Mouse (Mus musculus) MEL (cell line): Measurements from ENCODE around the gene Olfr410. TPM values are rescaled to one million over a fixed set of nuclear protein-coding genes. Genes with fewer than 3 reads are reported as not detected.

Experiments used
- DNase-seq: peaks from one replicate; pipeline ENCODE4 v3.0.0; 2011; ENCODE audit warnings: low read depth, low spot score
- H3K27ac ChIP-seq: 2 replicates; pipeline ENCODE4 v1.5.1; 2012; ENCODE audit warnings: low read depth, mild to moderate bottlenecking, control low read depth, low read length, moderate library complexity; ENCODE audit not compliant: control insufficient read depth
- H3K27me3 ChIP-seq, 2 experiments: fragments of 150-350 bp in 1 of 2; sonication (generic) in 1 of 2; 2 replicates each; pipeline ENCODE4 v1.6.1; 2012; ENCODE audit warnings: low read length in 2 of 2, mild to moderate bottlenecking in 2 of 2, improper control_type of control experiment in 1 of 2, moderate library complexity in 1 of 2; ENCODE audit not compliant: insufficient read depth in 2 of 2, control insufficient read depth in 1 of 2
- H3K36me3 ChIP-seq, 2 experiments: 2 replicates each; pipeline ENCODE4 v1.6.1; 2012 to 2014; ENCODE audit warnings: low read length in 2 of 2, improper control_type of control experiment in 1 of 2, inconsistent platforms in 1 of 2, mild to moderate bottlenecking in 1 of 2; ENCODE audit not compliant: insufficient read depth in 2 of 2, control insufficient read depth in 1 of 2
- H3K4me1 ChIP-seq, 2 experiments: fragments of 150-350 bp in 1 of 2; sonication (generic) in 1 of 2; 2 replicates each; pipeline ENCODE4 v1.6.1; 2012; ENCODE audit warnings: low read length in 2 of 2, improper control_type of control experiment in 1 of 2, mild to moderate bottlenecking in 1 of 2; ENCODE audit not compliant: insufficient read depth in 2 of 2, control insufficient read depth in 1 of 2
- H3K4me3 ChIP-seq, 2 experiments: fragments of 150-350 bp in 1 of 2; sonication (generic) in 1 of 2; 2 replicates each; pipeline ENCODE4 v1.5.1; 2012; ENCODE audit warnings: low read depth in 2 of 2, low read length in 2 of 2, mild to moderate bottlenecking in 2 of 2, moderate library complexity in 2 of 2, control low read depth in 1 of 2, improper control_type of control experiment in 1 of 2; ENCODE audit not compliant: control insufficient read depth in 1 of 2, insufficient read depth in 1 of 2
- H3K79me2 ChIP-seq: 2 replicates; pipeline ENCODE4 v1.6.1; 2012; ENCODE audit warnings: mild to moderate bottlenecking, low read length, moderate library complexity; ENCODE audit not compliant: control insufficient read depth, poor library complexity, insufficient read depth
- H3K9ac ChIP-seq: 2 replicates; pipeline ENCODE4 v1.6.1; 2012; ENCODE audit warnings: low read depth, mild to moderate bottlenecking, control low read depth, low read length, moderate library complexity; ENCODE audit not compliant: control insufficient read depth, poor library complexity, severe bottlenecking
- H3K9me3 ChIP-seq: fragments of 150-350 bp; sonication (generic); replicated peaks from 2 replicates; pipeline ENCODE4 v1.6.1; 2012; ENCODE audit warnings: mild to moderate bottlenecking, low read length, improper control_type of control experiment, moderate library complexity; ENCODE audit not compliant: insufficient read depth
- BHLHE40 ChIP-seq: IDR thresholded peaks from 2 replicates; pipeline ENCODE4 v1.6.1; 2012; ENCODE audit warnings: low read depth, mild to moderate bottlenecking, inconsistent platforms, low read length, improper control_type of control experiment, borderline replicate concordance
- CHD1 ChIP-seq: IDR thresholded peaks from 2 replicates; pipeline ENCODE4 v1.6.1; 2012; ENCODE audit warnings: low read depth, mild to moderate bottlenecking, inconsistent platforms, low read length, improper control_type of control experiment
- CTCF ChIP-seq, 3 experiments: IDR thresholded peaks in 2 of 3; conservative IDR thresholded peaks in 1 of 3; 2 replicates each; pipeline ENCODE4 v1.5.1; 2011 to 2012; ENCODE audit warnings: low read length in 3 of 3, low read depth in 2 of 3, mild to moderate bottlenecking in 2 of 3, improper control_type of control experiment in 1 of 3, inconsistent platforms in 1 of 3, mixed read lengths in 1 of 3, moderate library complexity in 1 of 3; ENCODE audit not compliant: control insufficient read depth in 1 of 3, insufficient read depth in 1 of 3, poor library complexity in 1 of 3, severe bottlenecking in 1 of 3
- ELF1 ChIP-seq: IDR thresholded peaks from 2 replicates; pipeline ENCODE4 v1.6.1; 2014; ENCODE audit warnings: low read depth, mild to moderate bottlenecking, inconsistent platforms, low read length, improper control_type of control experiment, moderate library complexity
- EP300 ChIP-seq, 2 experiments: IDR thresholded peaks; 2 replicates each; pipeline ENCODE4 v1.6.1; 2011; ENCODE audit warnings: improper control_type of control experiment in 2 of 2, low read length in 2 of 2, low read depth in 1 of 2, mild to moderate bottlenecking in 1 of 2
- GABPA ChIP-seq: IDR thresholded peaks from 2 replicates; pipeline ENCODE4 v1.6.1; 2012; ENCODE audit warnings: low read depth, mild to moderate bottlenecking, inconsistent platforms, low read length, improper control_type of control experiment, moderate library complexity
- GATA1 ChIP-seq: IDR thresholded peaks from 2 replicates; pipeline ENCODE4 v1.6.1; 2011; ENCODE audit warnings: low read depth, low read length, improper control_type of control experiment
- HCFC1 ChIP-seq: IDR thresholded peaks from 2 replicates; pipeline ENCODE4 v1.6.1; 2012; ENCODE audit warnings: low read depth, mild to moderate bottlenecking, inconsistent platforms, low read length, improper control_type of control experiment, moderate library complexity
- MAX ChIP-seq: IDR thresholded peaks from 2 replicates; pipeline ENCODE4 v1.6.1; 2011; ENCODE audit warnings: low read length, improper control_type of control experiment
- MAZ ChIP-seq: IDR thresholded peaks from 2 replicates; pipeline ENCODE4 v1.6.1; 2012; ENCODE audit warnings: low read depth, mild to moderate bottlenecking, inconsistent platforms, low read length, improper control_type of control experiment
- MEF2A ChIP-seq: IDR thresholded peaks from 2 replicates; pipeline ENCODE4 v1.6.1; 2014; ENCODE audit warnings: low read depth, mild to moderate bottlenecking, inconsistent platforms, low read length, improper control_type of control experiment; ENCODE audit not compliant: poor library complexity, insufficient replicate concordance, severe bottlenecking; ENCODE audit errors: extremely low read depth
- MXI1 ChIP-seq: IDR thresholded peaks from 2 replicates; pipeline ENCODE4 v1.6.1; 2011; ENCODE audit warnings: mild to moderate bottlenecking, low read depth, low read length, improper control_type of control experiment
- MYB ChIP-seq: IDR thresholded peaks from 2 replicates; pipeline ENCODE4 v1.6.1; 2011; ENCODE audit warnings: mild to moderate bottlenecking, low read depth, low read length, improper control_type of control experiment
- MYC ChIP-seq: IDR thresholded peaks from 2 replicates; pipeline ENCODE4 v1.6.1; 2011; ENCODE audit warnings: low read depth, mild to moderate bottlenecking, low read length, improper control_type of control experiment, moderate library complexity
- NELFE ChIP-seq: IDR thresholded peaks from 2 replicates; pipeline ENCODE4 v1.6.1; 2011; ENCODE audit warnings: low read depth, low read length, improper control_type of control experiment
- NRF1 ChIP-seq: IDR thresholded peaks from 2 replicates; pipeline ENCODE4 v1.6.1; 2014; ENCODE audit warnings: low read depth, mild to moderate bottlenecking, inconsistent platforms, low read length, improper control_type of control experiment, moderate library complexity; ENCODE audit not compliant: poor library complexity, insufficient read depth, severe bottlenecking
- POLR2A ChIP-seq, 2 experiments: IDR thresholded peaks; 2 replicates each; pipeline ENCODE4 v1.6.1; 2011 to 2012; ENCODE audit warnings: low read length in 2 of 2, mild to moderate bottlenecking in 2 of 2, control low read depth in 1 of 2, improper control_type of control experiment in 1 of 2, low read depth in 1 of 2, moderate library complexity in 1 of 2; ENCODE audit not compliant: control insufficient read depth in 1 of 2, insufficient read depth in 1 of 2, poor library complexity in 1 of 2
- POLR2AphosphoS2 ChIP-seq: IDR thresholded peaks from 2 replicates; pipeline ENCODE4 v1.6.1; 2011; ENCODE audit warnings: low read length, improper control_type of control experiment
- POLR2AphosphoS5 ChIP-seq: IDR thresholded peaks from 2 replicates; pipeline ENCODE4 v1.6.1; 2012; ENCODE audit warnings: low read depth, borderline replicate concordance, mild to moderate bottlenecking, inconsistent platforms, low read length, moderate library complexity, mixed read lengths
- RAD21 ChIP-seq: IDR thresholded peaks from 2 replicates; pipeline ENCODE4 v1.6.1; 2011; ENCODE audit warnings: mild to moderate bottlenecking, low read depth, low read length, improper control_type of control experiment
- SIN3A ChIP-seq: IDR thresholded peaks from 2 replicates; pipeline ENCODE4 v1.6.1; 2012; ENCODE audit warnings: low read length, improper control_type of control experiment, inconsistent platforms
- SMC3 ChIP-seq: IDR thresholded peaks from 2 replicates; pipeline ENCODE4 v1.6.1; 2011; ENCODE audit warnings: low read depth, low read length, improper control_type of control experiment
- TAL1 ChIP-seq: IDR thresholded peaks from 2 replicates; pipeline ENCODE4 v1.6.1; 2012; ENCODE audit warnings: mild to moderate bottlenecking, inconsistent platforms, low read length, moderate library complexity, mixed read lengths
- TBP ChIP-seq: IDR thresholded peaks from 2 replicates; pipeline ENCODE4 v1.8.0; 2011; ENCODE audit warnings: low read depth, low read length, improper control_type of control experiment
- UBTF ChIP-seq: IDR thresholded peaks from 2 replicates; pipeline ENCODE4 v1.6.1; 2012; ENCODE audit warnings: low read depth, mild to moderate bottlenecking, inconsistent platforms, low read length, improper control_type of control experiment, moderate library complexity, borderline replicate concordance; ENCODE audit not compliant: insufficient read depth
- USF1 ChIP-seq: IDR thresholded peaks from 2 replicates; pipeline ENCODE4 v1.6.1; 2014; ENCODE audit warnings: low read depth, mild to moderate bottlenecking, inconsistent platforms, low read length, improper control_type of control experiment, moderate library complexity
- USF2 ChIP-seq, 2 experiments: IDR thresholded peaks; 2 replicates each; pipeline ENCODE4 v1.6.1; 2011 to 2012; ENCODE audit warnings: improper control_type of control experiment in 2 of 2, low read length in 2 of 2, borderline replicate concordance in 1 of 2, inconsistent platforms in 1 of 2, low read depth in 1 of 2, mild to moderate bottlenecking in 1 of 2; ENCODE audit not compliant: insufficient read depth in 1 of 2
- ZC3H11A ChIP-seq: IDR thresholded peaks from 2 replicates; pipeline ENCODE4 v1.6.1; 2012; ENCODE audit warnings: low read depth, mild to moderate bottlenecking, inconsistent platforms, low read length, improper control_type of control experiment
- ZMIZ1 ChIP-seq: IDR thresholded peaks from 2 replicates; pipeline ENCODE4 v1.6.1; 2012; ENCODE audit warnings: low read depth, mild to moderate bottlenecking, inconsistent platforms, low read length, improper control_type of control experiment, moderate library complexity
- ZNF384 ChIP-seq: IDR thresholded peaks from 2 replicates; pipeline ENCODE4 v1.6.1; 2012; ENCODE audit warnings: low read depth, mild to moderate bottlenecking, inconsistent platforms, low read length, improper control_type of control experiment
- polyA plus RNA-seq, 2 experiments: library from polyadenylated mRNA; stranded (reverse) in 1 of 2; unstranded in 1 of 2; fragments of >175 nt in 1 of 2; fragments of >200 nt in 1 of 2; gene quantifications; 2 replicates each; pipeline versions ENCODE4 v1.2.1 to v1.2.4; 2012; ENCODE audit warnings: low replicate concordance in 2 of 2, low read depth in 1 of 2; ENCODE audit not compliant: insufficient read length in 2 of 2, insufficient read depth in 1 of 2, missing spikeins in 1 of 2
- total RNA-seq: library from RNA; depleted of rRNA; stranded (reverse); fragments of 300-350 nt; gene quantifications from 2 replicates; pipeline ENCODE4 v1.2.3, GENCODE M21; 2012

The Olfr410 gene
- total and polyA plus RNA-seq, 3 experiments: not detected

DNA sequence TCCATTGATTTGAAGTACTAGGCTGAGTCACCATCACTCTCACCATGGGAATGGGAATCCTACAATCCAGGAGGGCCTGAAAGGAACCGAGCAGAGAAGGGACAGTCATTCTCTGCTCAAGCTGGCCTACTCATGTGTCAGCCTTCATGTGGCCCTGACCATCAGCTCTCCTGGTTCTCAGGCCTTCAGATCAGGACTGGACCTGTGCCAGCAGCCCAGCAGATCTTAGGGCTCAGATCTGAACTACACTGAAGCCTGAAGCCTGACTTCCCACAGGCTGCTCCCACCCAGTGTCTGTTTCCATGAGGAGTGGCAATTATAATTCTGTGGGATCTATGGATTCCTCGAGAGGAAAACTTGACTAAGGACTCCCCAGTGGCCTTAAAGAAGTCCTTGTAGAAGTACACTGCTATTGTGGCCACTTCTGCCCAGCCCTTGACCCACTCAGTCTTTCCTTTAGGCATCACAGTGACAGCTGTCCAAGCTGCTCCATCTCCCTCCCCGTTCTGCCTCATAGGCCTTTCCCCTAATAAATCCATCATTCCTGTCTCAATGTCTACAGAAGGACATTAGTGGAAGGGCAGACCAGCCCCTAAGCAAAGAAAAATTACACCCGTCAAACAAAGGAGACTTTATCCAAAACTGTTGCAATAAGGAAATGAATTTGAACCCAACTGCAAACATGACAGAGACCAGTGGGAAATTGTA lies 41.5 kb upstream of the Olfr410 start:
- H3K4me1 ChIP-seq: no peaks in the 10 kb centered on the region; a peak in 1 of 4 replicates

DNA sequence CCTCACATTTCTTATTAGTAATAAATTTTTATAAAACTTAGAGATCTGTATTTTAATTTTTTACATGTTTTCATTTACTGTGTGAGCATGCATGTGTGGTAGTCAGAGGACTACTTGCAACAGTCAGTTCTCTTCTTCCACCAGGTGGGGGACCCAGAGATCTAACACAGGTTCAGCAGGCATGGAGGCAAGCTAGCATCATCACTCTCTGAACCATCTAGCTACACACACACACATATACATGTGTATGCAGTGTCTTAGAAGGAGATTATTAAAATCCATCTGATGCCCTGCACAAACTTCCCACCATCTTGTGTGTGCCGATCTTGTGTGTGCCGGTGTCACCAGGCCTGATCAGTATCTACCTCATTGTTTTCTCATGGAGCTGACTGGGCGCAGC lies 39.0 kb upstream of the Olfr410 start:
- no peaks in the 10 kb centered on the region for H3K4me1 ChIP-seq
- no peaks in the 10 kb centered on the region for H3K36me3 ChIP-seq
- no peak overlapping the region for H3K9ac ChIP-seq
- H3K27me3 ChIP-seq: no peaks in the 10 kb centered on the region; a peak in 1 of 4 replicates
- H3K27ac ChIP-seq: no peak overlapping the region
- H3K4me3 ChIP-seq: no peak overlapping the region
- H3K9me3 ChIP-seq: no peaks in the 10 kb centered on the region
- peak; percentile 83 for DNase-seq
- H3K79me2 ChIP-seq: no peaks in the 10 kb centered on the region
- no peak for TF ChIP-seq POLR2AphosphoS5
- no peak; the same call in none of the 2 replicates for TF ChIP-seq RAD21
- TF ChIP-seq BHLHE40: no peak
- no peak for TF ChIP-seq ZMIZ1
- TF ChIP-seq USF1: no peak
- TF ChIP-seq TAL1: no peak
- TF ChIP-seq MXI1: no peak
- TF ChIP-seq ZC3H11A: peak; percentile 99
- TF ChIP-seq CHD1: no peak
- no peak for TF ChIP-seq MEF2A
- TF ChIP-seq POLR2AphosphoS2: no peak
- TF ChIP-seq TBP: no peak
- TF ChIP-seq ZNF384: no peak
- no peak for TF ChIP-seq GABPA
- peak; percentile 58; the same call in 1 of the 2 replicates for TF ChIP-seq SIN3A
- no peak for TF ChIP-seq HCFC1
- TF ChIP-seq MYC: peak; percentile 60; the same call in 1 of the 2 replicates
- no peak for TF ChIP-seq MYB
- no peak for TF ChIP-seq MAZ
- no peak for TF ChIP-seq POLR2A (IDR thresholded peaks at IDR 0.05; ENCODE audit: control insufficient read depth in 1 of 2, insufficient read depth in 1 of 2, low read depth in 1 of 2, low read length in 2 of 2, poor library complexity in 1 of 2)
- TF ChIP-seq EP300 (IDR thresholded peaks at IDR 0.05; ENCODE audit: low read depth in 1 of 2, low read length in 2 of 2): no peak
- TF ChIP-seq ELF1: 0 out of 2 replicates have a peak, but pooled peaks have one; percentile 29
- no peak for TF ChIP-seq UBTF
- no peak for TF ChIP-seq MAX
- TF ChIP-seq GATA1: no peak

More for the DNA sequence above, 41.5 kb upstream of the Olfr410 start:
- Histone ChIP-seq H3K9ac (no peak overlapping the region), H3K36me3 (no peaks in the 10 kb centered on the region), H3K27me3 (no peaks in the 10 kb centered on the region; a peak in 1 of 4 replicates), H3K9me3 (no peaks in the 10 kb centered on the region), H3K79me2 (no peaks in the 10 kb centered on the region), H3K4me3 (no peak overlapping the region), H3K27ac (no peak overlapping the region)
- no peak for DNase-seq
- TF ChIP-seq NELFE (no peak), USF2 (IDR thresholded peaks at IDR 0.05; ENCODE audit: borderline replicate concordance in 1 of 2, insufficient read depth in 1 of 2, low read depth in 1 of 2, low read length in 2 of 2) (no peak), RAD21 (no peak), USF1 (no peak), NRF1 (no peak), TAL1 (no peak), SMC3 (no peak), MYC (no peak), POLR2A (IDR thresholded peaks at IDR 0.05; ENCODE audit: control insufficient read depth in 1 of 2, insufficient read depth in 1 of 2, low read depth in 1 of 2, low read length in 2 of 2, poor library complexity in 1 of 2) (no peak), POLR2AphosphoS5 (no peak), CTCF (IDR thresholded peaks at IDR 0.05 in 2 of 3, conservative IDR thresholded peaks at IDR 0.05 in 1 of 3; ENCODE audit: control insufficient read depth in 1 of 3, insufficient read depth in 1 of 3, low read depth in 2 of 3, low read length in 3 of 3, poor library complexity in 1 of 3, severe bottlenecking in 1 of 3) (no peak), CHD1 (no peak)
